Mouse (Mus musculus): ENCODE results near the gene Olfr588-ps1. TPM values are rescaled to one million over a fixed set of nuclear protein-coding genes. Genes with fewer than 3 reads are reported as not detected.
"Not testable (repeated sequence)": the region's sequence is repeated elsewhere in the genome, so short reads cannot be mapped to it uniquely, and the experiment has no call there.

Gene Olfr588-ps1
- not detected in 2 replicates for polyA plus RNA-seq (2016; fragmentation: Nextera tagmentation; extraction: Ambion mirVana)

DNA sequence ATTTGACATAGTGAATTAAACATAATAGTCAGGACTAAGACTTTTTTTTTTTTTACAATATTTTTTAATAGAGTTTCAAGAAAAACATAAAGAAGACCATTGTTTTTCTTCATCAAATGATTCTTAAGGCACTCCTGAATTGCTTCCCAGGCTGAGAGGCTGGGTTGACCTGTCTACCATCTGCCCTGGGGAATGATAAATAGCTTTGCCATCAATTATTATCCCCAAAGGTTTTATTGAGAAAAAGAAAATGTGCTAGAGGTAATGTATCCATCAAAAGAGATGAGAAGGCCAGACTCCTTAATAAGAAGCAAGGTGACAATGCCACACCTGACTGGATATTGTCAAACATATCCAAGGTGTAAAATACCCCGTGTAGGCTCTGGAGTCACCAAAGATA lies at the start of gene Olfr588-ps1:
TSS of gene Olfr588-ps1 (plus strand) at position 301 of the 400 bp plus-strand sequence.
- H3K9ac ChIP-seq, result no peak within 1 kb of the TSS
- no peak within 1 kb of the TSS for H3K27ac ChIP-seq
- no peak within 1 kb of the TSS for H3K4me2 ChIP-seq (replicated peaks)
- no peaks in the 10 kb centered on the region for H3K27me3 ChIP-seq
- H3K36me3 ChIP-seq, result no peaks in the 10 kb centered on the region
- no peaks in the 10 kb centered on the region for H3K4me1 ChIP-seq
- H3K4me3 ChIP-seq, result no peak within 1 kb of the TSS
- ATAC-seq (ENCODE audit: insufficient number of reproducible peaks, insufficient read depth, low FRiP score, low TSS enrichment), result no peak
- H3K9me3 ChIP-seq, result no peaks in the 10 kb centered on the region
- 69% methylated on average over 1 of the region's 1 CpGs for WGBS

DNA sequence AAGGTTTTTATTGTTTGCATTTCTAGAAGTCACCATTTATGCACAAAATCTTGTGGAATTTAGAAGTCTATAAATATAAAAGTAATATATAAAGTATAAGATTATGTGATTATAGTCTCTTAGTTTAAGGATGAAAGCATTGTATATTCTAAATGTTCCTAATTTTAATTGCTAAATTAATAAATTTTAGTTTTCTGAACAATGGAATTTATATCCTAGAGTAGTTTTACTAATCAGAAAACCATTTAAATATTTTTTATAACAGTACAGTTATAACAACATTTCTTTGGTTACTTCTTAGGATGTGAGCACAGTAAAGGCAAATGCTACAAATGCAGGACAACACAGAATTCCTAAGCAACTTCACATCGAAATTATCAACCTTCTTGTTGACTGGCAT lies 43.3 kb upstream of the Olfr588-ps1 start, which contains the start of gene Olfr585:
TSS of gene Olfr585 (plus strand) at position 301 of the 400 bp plus-strand sequence.
- Histone ChIP-seq H3K9me3 (no peaks in the 10 kb centered on the region), H3K4me3 (no peak within 1 kb of the TSS), H3K4me1 (no peaks in the 10 kb centered on the region), H3K4me2 (replicated peaks) (no peak within 1 kb of the TSS), H3K27ac (no peak within 1 kb of the TSS), H3K9ac (no peak within 1 kb of the TSS), H3K27me3 (no peaks in the 10 kb centered on the region), H3K36me3 (no peaks in the 10 kb centered on the region)
- ATAC-seq (ENCODE audit: insufficient number of reproducible peaks, insufficient read depth, low FRiP score, low TSS enrichment), result no peak
- 74% methylated on average over 1 of the region's 1 CpGs for WGBS

DNA sequence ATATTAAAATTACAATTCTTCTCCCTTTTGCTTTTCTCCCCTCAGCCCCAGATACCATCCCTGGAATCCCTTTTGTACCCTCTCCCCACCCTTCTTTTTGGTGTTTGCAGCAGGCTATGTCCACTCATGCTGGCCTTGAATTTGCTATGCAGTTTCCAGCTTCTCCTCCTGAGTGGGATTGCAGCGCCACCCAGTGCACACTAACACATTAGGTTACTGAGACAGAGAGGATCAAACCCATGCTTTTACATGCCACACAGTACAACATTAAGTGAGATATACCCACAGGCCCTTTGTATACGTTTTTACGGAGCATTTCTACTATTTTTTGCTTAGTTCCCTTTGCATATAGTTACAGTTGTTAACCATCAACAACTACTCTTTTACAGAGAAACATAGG lies 21.3 kb upstream of the Olfr588-ps1 start:
- no peaks in the 10 kb centered on the region for H3K27me3 ChIP-seq
- no peak overlapping the region for H3K4me3 ChIP-seq
- no peak overlapping the region for H3K4me2 ChIP-seq (replicated peaks)
- H3K36me3 ChIP-seq, result no peaks in the 10 kb centered on the region
- ATAC-seq (ENCODE audit: insufficient number of reproducible peaks, insufficient read depth, low FRiP score, low TSS enrichment), result no peak
- H3K9ac ChIP-seq, result no peak overlapping the region
- no peaks in the 10 kb centered on the region for H3K9me3 ChIP-seq
- H3K4me1 ChIP-seq, result no peaks in the 10 kb centered on the region
- 55% methylated on average over 3 of the region's 3 CpGs for WGBS
- H3K27ac ChIP-seq, result no peak overlapping the region

DNA sequence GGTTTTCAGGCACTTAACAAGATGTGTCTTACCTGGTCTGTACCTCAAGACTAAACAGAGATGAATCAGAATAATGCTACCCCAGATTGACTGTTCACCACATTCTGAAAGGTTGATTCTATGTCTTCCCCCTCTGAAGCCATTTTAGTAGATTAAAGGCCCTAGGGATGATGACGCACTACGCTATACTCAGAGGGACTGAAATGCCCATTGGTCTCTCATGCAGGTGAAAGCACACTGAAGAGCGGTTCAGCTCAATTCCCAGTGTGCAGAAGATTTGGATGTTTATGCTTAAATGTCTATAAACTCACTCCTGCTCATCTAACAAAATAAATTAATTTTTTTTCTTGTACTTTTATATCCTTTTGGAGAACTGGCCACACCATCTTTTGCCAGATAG lies 15.1 kb upstream of the Olfr588-ps1 start, which contains the start of gene Olfr586:
TSS of gene Olfr586 (minus strand) at position 101 of the 400 bp plus-strand sequence.
- no peak within 1 kb of the TSS for H3K4me2 ChIP-seq (replicated peaks)
- H3K4me3 ChIP-seq, result no peak within 1 kb of the TSS
- no peaks in the 10 kb centered on the region for H3K36me3 ChIP-seq
- no peak within 1 kb of the TSS for H3K9ac ChIP-seq
- H3K27ac ChIP-seq, result no peak within 1 kb of the TSS
- ATAC-seq (ENCODE audit: insufficient number of reproducible peaks, insufficient read depth, low FRiP score, low TSS enrichment), result no peak
- H3K9me3 ChIP-seq, result no peaks in the 10 kb centered on the region
- no peaks in the 10 kb centered on the region for H3K27me3 ChIP-seq
- 91% methylated on average over 3 of the region's 3 CpGs for WGBS
- H3K4me1 ChIP-seq, result no peaks in the 10 kb centered on the region

DNA sequence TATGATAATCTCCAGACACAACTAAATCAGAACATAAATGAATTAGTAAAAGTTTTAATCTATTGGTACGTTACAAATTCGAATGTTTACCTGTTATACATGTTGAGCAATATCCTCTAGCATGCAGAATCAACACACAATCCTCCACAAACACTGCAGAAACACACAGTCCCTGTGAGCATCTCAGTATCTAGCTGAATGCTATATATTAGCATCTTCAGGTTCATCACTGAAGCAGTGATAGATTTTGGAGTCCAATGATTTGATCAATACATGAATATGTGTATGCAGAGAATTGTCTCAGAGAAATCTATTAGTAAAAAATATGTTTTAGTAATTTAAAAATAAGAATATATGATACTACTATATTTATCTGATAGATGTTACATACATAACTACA lies 15.6 kb downstream of the Olfr588-ps1 start, which contains the start of gene Olfr589:
TSS of gene Olfr589 (minus strand) at position 101 of the 400 bp plus-strand sequence.
- 57% methylated on average over 2 of the region's 2 CpGs for WGBS
- no peaks in the 10 kb centered on the region for H3K4me1 ChIP-seq
- H3K27me3 ChIP-seq, result no peaks in the 10 kb centered on the region
- H3K9me3 ChIP-seq, result no peaks in the 10 kb centered on the region
- H3K9ac ChIP-seq, result no peak within 1 kb of the TSS
- H3K36me3 ChIP-seq, result no peaks in the 10 kb centered on the region
- no peak within 1 kb of the TSS for H3K27ac ChIP-seq
- ATAC-seq (ENCODE audit: insufficient number of reproducible peaks, insufficient read depth, low FRiP score, low TSS enrichment), result no peak
- H3K4me3 ChIP-seq, result no peak within 1 kb of the TSS
- H3K4me2 ChIP-seq (replicated peaks), result no peak within 1 kb of the TSS

DNA sequence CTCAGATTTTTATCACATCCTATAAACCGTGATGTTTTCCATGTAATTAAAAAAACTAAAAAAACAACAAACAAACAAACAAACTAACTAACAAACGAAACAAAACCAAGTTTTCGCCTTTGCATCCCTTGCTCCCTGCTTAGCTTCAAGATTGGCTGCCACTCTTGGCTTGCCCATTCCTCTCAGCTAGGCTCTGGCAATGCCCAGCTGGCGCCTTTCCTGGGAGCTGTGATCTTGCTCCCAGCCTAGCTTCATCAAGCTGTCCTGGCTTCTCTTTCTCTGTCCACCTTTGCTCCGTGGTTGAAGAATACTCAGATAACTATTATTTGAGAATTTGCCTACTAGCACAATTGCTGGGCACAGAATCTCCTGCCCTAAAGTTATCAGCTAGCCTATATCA lies 29.0 kb downstream of the Olfr588-ps1 start:
- no peaks in the 10 kb centered on the region for H3K4me1 ChIP-seq
- 79% methylated on average over 5 of the region's 5 CpGs for WGBS
- no peak overlapping the region for H3K4me2 ChIP-seq (replicated peaks)
- no peak for ATAC-seq (ENCODE audit: insufficient number of reproducible peaks, insufficient read depth, low FRiP score, low TSS enrichment)
- H3K4me3 ChIP-seq, result no peak overlapping the region
- H3K9me3 ChIP-seq, result no peaks in the 10 kb centered on the region
- H3K36me3 ChIP-seq, result no peaks in the 10 kb centered on the region
- H3K27me3 ChIP-seq, result no peaks in the 10 kb centered on the region
- no peak overlapping the region for H3K9ac ChIP-seq
- H3K27ac ChIP-seq, result no peak overlapping the region

DNA sequence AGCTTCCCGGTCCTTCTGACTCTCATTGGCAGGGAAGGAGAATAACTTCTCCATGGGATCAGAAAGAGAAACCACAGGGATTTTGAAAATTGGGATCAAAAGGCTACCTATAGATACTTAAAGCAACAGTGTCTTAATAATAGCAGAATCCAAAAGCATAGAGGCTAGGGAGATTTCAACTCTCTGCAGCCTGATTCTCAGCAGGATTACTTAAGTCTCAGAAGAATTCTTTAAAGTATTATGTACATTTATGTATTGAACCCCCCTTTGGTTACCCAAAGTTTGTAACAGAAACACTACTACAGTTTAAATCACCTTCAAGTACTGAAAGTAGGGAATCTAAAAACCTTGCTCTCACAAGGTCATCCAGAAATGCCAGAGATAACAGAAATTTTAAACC lies 37.6 kb downstream of the Olfr588-ps1 start, which contains the start of gene Olfr591:
TSS of gene Olfr591 (minus strand) at position 101 of the 400 bp plus-strand sequence.
- H3K4me2 ChIP-seq (replicated peaks), result no peak within 1 kb of the TSS
- no peak within 1 kb of the TSS for H3K9ac ChIP-seq
- 0 out of 2 replicates have a peak, but pooled peaks cover 6% of the 10 kb centered on the region for H3K9me3 ChIP-seq
- H3K4me1 ChIP-seq, result no peaks in the 10 kb centered on the region
- H3K27ac ChIP-seq, result no peak within 1 kb of the TSS
- no peaks in the 10 kb centered on the region for H3K36me3 ChIP-seq
- no peak for ATAC-seq (ENCODE audit: insufficient number of reproducible peaks, insufficient read depth, low FRiP score, low TSS enrichment)
- no peak within 1 kb of the TSS for H3K4me3 ChIP-seq
- 67% methylated on average over 1 of the region's 1 CpGs for WGBS
- no peaks in the 10 kb centered on the region for H3K27me3 ChIP-seq

DNA sequence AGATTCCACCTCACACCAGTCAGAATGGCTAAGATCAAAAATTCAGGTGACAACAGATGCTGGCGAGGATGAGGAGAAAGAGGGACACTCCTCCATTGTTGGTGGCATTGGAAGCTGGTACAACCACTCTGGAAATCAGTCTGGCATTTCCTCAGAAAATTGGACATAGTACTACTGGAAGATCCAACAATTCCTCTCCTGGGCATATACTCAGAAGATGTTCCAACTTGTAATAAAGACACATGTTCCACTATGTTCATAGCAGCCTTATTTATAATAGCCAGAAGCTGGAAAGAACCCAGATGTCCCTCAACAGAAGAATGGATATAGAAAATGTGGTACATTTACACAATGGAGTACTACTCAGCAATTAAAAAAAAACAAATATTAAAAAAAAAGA lies 43.8 kb downstream of the Olfr588-ps1 start, which contains the start of gene Olfr592:
TSS of gene Olfr592 (plus strand) at position 301 of the 400 bp plus-strand sequence.
- not testable (repeated sequence) for H3K9me3 ChIP-seq; H3K4me2 ChIP-seq (replicated peaks); H3K9ac ChIP-seq; H3K4me1 ChIP-seq; H3K4me3 ChIP-seq; H3K36me3 ChIP-seq; H3K27ac ChIP-seq; ATAC-seq (ENCODE audit: insufficient number of reproducible peaks, insufficient read depth, low FRiP score, low TSS enrichment); H3K27me3 ChIP-seq
- WGBS, result 70% methylated on average over 1 of the region's 1 CpGs

Other genes with a start within 250 kb of the Olfr588-ps1 start
- gene Olfr569, start 250.0 kb upstream of the Olfr588-ps1 start, polyA plus RNA-seq (2016; fragmentation: Nextera tagmentation; extraction: Ambion mirVana), result not detected in 2 replicates
- gene Olfr570, start 246.3 kb upstream of the Olfr588-ps1 start, polyA plus RNA-seq (2016; fragmentation: Nextera tagmentation; extraction: Ambion mirVana), result not detected in 2 replicates
- gene Olfr571, start 223.3 kb upstream of the Olfr588-ps1 start, polyA plus RNA-seq (2016; fragmentation: Nextera tagmentation; extraction: Ambion mirVana), result 0.06 and 0.23 TPM in 2 replicates
- gene Olfr572, start 216.5 kb upstream of the Olfr588-ps1 start, polyA plus RNA-seq (2016; fragmentation: Nextera tagmentation; extraction: Ambion mirVana), result not detected in 2 replicates
- gene Olfr573-ps1, start 198.3 kb upstream of the Olfr588-ps1 start, polyA plus RNA-seq (2016; fragmentation: Nextera tagmentation; extraction: Ambion mirVana), result not detected in 2 replicates
- not detected in 2 replicates for gene Olfr574, start 192.4 kb upstream of the Olfr588-ps1 start, polyA plus RNA-seq (2016; fragmentation: Nextera tagmentation; extraction: Ambion mirVana)
- not detected in 2 replicates for gene Olfr575, start 182.1 kb upstream of the Olfr588-ps1 start, polyA plus RNA-seq (2016; fragmentation: Nextera tagmentation; extraction: Ambion mirVana)
- not detected in 2 replicates for gene Olfr576, start 178.2 kb upstream of the Olfr588-ps1 start, polyA plus RNA-seq (2016; fragmentation: Nextera tagmentation; extraction: Ambion mirVana)
- not detected in 2 replicates for gene Olfr577, start 164.9 kb upstream of the Olfr588-ps1 start, polyA plus RNA-seq (2016; fragmentation: Nextera tagmentation; extraction: Ambion mirVana)
- not detected in 2 replicates for gene Olfr578, start 151.6 kb upstream of the Olfr588-ps1 start, polyA plus RNA-seq (2016; fragmentation: Nextera tagmentation; extraction: Ambion mirVana)
- gene Olfr582, start 102.9 kb upstream of the Olfr588-ps1 start, polyA plus RNA-seq (2016; fragmentation: Nextera tagmentation; extraction: Ambion mirVana), result not detected in 2 replicates
- gene Olfr583, start 89.6 kb upstream of the Olfr588-ps1 start, polyA plus RNA-seq (2016; fragmentation: Nextera tagmentation; extraction: Ambion mirVana), result not detected in 2 replicates
- not detected in 2 replicates for gene Olfr584, start 59.0 kb upstream of the Olfr588-ps1 start, polyA plus RNA-seq (2016; fragmentation: Nextera tagmentation; extraction: Ambion mirVana)
- not detected in 2 replicates for gene Olfr585, start 43.2 kb upstream of the Olfr588-ps1 start, polyA plus RNA-seq (2016; fragmentation: Nextera tagmentation; extraction: Ambion mirVana)
- not detected in 2 replicates for gene Olfr586, start 15.2 kb upstream of the Olfr588-ps1 start, polyA plus RNA-seq (2016; fragmentation: Nextera tagmentation; extraction: Ambion mirVana)
- gene Olfr589, start 15.5 kb downstream of the Olfr588-ps1 start, polyA plus RNA-seq (2016; fragmentation: Nextera tagmentation; extraction: Ambion mirVana), result not detected in 2 replicates
- not detected in 2 replicates for gene Olfr591, start 37.5 kb downstream of the Olfr588-ps1 start, polyA plus RNA-seq (2016; fragmentation: Nextera tagmentation; extraction: Ambion mirVana)
- not detected in 2 replicates for gene Olfr592, start 43.9 kb downstream of the Olfr588-ps1 start, polyA plus RNA-seq (2016; fragmentation: Nextera tagmentation; extraction: Ambion mirVana)
- not detected in 2 replicates for gene Olfr593, start 71.0 kb downstream of the Olfr588-ps1 start, polyA plus RNA-seq (2016; fragmentation: Nextera tagmentation; extraction: Ambion mirVana)
- not detected in 2 replicates for gene Olfr594, start 76.1 kb downstream of the Olfr588-ps1 start, polyA plus RNA-seq (2016; fragmentation: Nextera tagmentation; extraction: Ambion mirVana)
- gene Usp17ld, start 111.6 kb downstream of the Olfr588-ps1 start, polyA plus RNA-seq (2016; fragmentation: Nextera tagmentation; extraction: Ambion mirVana), result not detected in 2 replicates
- gene Olfr596, start 164.8 kb downstream of the Olfr588-ps1 start, polyA plus RNA-seq (2016; fragmentation: Nextera tagmentation; extraction: Ambion mirVana), result not detected in 2 replicates
- not detected in 2 replicates for gene Olfr597, start 175.4 kb downstream of the Olfr588-ps1 start, polyA plus RNA-seq (2016; fragmentation: Nextera tagmentation; extraction: Ambion mirVana)
- gene Olfr598, start 182.7 kb downstream of the Olfr588-ps1 start, polyA plus RNA-seq (2016; fragmentation: Nextera tagmentation; extraction: Ambion mirVana), result not detected in 2 replicates
- not detected in 2 replicates for gene Olfr599, start 195.0 kb downstream of the Olfr588-ps1 start, polyA plus RNA-seq (2016; fragmentation: Nextera tagmentation; extraction: Ambion mirVana)
- not detected in 2 replicates for gene Olfr600, start 208.8 kb downstream of the Olfr588-ps1 start, polyA plus RNA-seq (2016; fragmentation: Nextera tagmentation; extraction: Ambion mirVana)
- gene Olfr601, start 221.8 kb downstream of the Olfr588-ps1 start, polyA plus RNA-seq (2016; fragmentation: Nextera tagmentation; extraction: Ambion mirVana), result not detected in 2 replicates
- not detected in 2 replicates for gene Olfr603, start 245.3 kb downstream of the Olfr588-ps1 start, polyA plus RNA-seq (2016; fragmentation: Nextera tagmentation; extraction: Ambion mirVana)